Mouse (Mus musculus) cerebellum, adult 2 months (tissue): ENCODE results near the gene Mindy2. TPM values are rescaled to one million over a fixed set of nuclear protein-coding genes. Genes with fewer than 3 reads are reported as not detected.

ENCODE experiments used
- DNase-seq, 2 experiments: peaks; one replicate each; pipeline ENCODE4 v3.0.0; 2021
- H3K27ac ChIP-seq: fragments of 200-500 bp; 2 replicates; pipeline ENCODE4 v1.5.1; 2012; ENCODE audit warnings: low read length, control low read depth, inconsistent platforms; ENCODE audit not compliant: insufficient read depth
- H3K27me3 ChIP-seq: fragments of 200-500 bp; 2 replicates; pipeline ENCODE4 v1.6.1; 2012; ENCODE audit warnings: inconsistent platforms, mild to moderate bottlenecking, low read length, moderate library complexity; ENCODE audit not compliant: control insufficient read depth, insufficient read depth
- H3K4me1 ChIP-seq: fragments of 200-500 bp; 2 replicates; pipeline ENCODE4 v1.6.1; 2011; ENCODE audit warnings: low read length; ENCODE audit not compliant: control insufficient read depth, insufficient read depth
- H3K4me3 ChIP-seq: fragments of 200-500 bp; replicated peaks from 2 replicates; pipeline ENCODE3; 2011; ENCODE audit warnings: mild to moderate bottlenecking, low read depth, low read length, control low read depth; ENCODE audit not compliant: insufficient read depth
- CTCF ChIP-seq: fragments of 200-500 bp; IDR thresholded peaks from 2 replicates; pipeline ENCODE4 v1.5.1; 2011; ENCODE audit warnings: low read depth, mild to moderate bottlenecking, control low read depth, low read length, moderate library complexity, borderline replicate concordance; ENCODE audit not compliant: insufficient read depth
- POLR2A ChIP-seq: fragments of 200-500 bp; IDR thresholded peaks from 2 replicates; pipeline ENCODE4 v1.6.1; 2011; ENCODE audit warnings: low read length, control low read depth, borderline replicate concordance; ENCODE audit not compliant: insufficient read depth
- WGBS: fragments of 180-500 bp; shearing (Covaris S2); methylation state at CpG from one replicate; pipeline ENCODE4 v1.1.7; 2018; 5-methylcytosine and 5-hydroxymethylcytosine counted together
- polyA plus RNA-seq: library from polyadenylated mRNA; depleted of rRNA; stranded (reverse); fragments of >200 nt; gene quantifications from 2 replicates; pipeline ENCODE4 v1.2.3, GENCODE M21; 2012

The Mindy2 gene
- polyA plus RNA-seq, 1 experiment = 58.4 TPM

DNA sequence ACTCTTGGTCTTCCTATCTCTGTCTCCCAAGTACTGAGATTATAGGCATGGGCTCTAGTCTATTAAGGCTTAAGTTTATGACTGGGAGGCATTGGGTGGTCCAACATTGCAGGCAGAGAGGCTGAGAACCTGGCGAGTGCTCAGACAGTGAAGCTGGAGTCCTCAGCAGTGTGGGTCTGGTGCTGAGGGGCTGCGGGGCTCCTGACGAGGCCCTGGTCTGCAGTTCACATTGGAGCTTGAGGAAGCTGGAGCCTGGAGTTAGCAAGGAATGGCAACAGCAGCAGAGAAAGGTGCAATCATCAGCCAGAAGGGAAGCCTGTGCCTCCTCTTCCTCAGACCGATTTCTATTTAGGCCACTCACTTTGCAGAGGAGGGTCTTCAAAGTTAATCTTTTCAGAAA is 7.9 kb upstream of the Mindy2 start:
- TF ChIP-seq CTCF (no peak), POLR2A (no peak)
- 33% methylated on average over 4 of the region's 4 CpGs for WGBS
- Histone ChIP-seq H3K4me3 (no peak overlapping the region), H3K27ac (peak overlapping the region; percentile 98), H3K4me1 (peaks cover 20% of the 10 kb centered on the region), H3K27me3 (no peaks in the 10 kb centered on the region)
- DNase-seq = no peak

DNA sequence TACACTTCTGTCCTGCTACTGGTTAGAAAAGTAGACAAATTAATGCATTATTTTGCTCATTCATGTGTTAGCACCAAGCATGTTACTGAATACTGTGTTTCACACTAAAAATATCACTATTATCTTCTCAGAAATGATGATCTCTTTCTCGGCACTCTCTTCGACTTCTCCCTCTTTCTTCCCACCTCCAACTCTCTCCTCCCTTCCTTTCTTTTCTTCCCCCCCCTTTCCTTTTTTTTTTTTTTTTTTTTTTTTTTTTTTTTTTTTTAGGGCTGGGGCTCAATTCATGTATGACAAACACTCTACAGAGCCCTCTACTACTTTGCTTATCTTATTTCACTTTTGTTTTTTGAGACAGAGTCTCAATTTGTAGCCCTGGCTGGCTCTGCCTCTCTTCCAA is 1.3 kb upstream of the Mindy2 start:
- no peak for DNase-seq
- Histone ChIP-seq H3K27ac (no peak overlapping the region), H3K4me1 (no peaks in the 10 kb centered on the region; the same call in 1 of the 2 replicates), H3K4me3 (peak overlapping the region; percentile 23), H3K27me3 (no peaks in the 10 kb centered on the region)
- no peak for TF ChIP-seq CTCF
- TF ChIP-seq POLR2A = no peak
- WGBS = 45% methylated on average over 2 of the region's 2 CpGs

- WGBS = 0% methylated on average over 61 of the region's 72 CpGs
- H3K4me1 ChIP-seq = peaks cover 6% of the 10 kb centered on the region; the same call in 1 of the 2 replicates
- H3K27me3 ChIP-seq = no peaks in the 10 kb centered on the region
- H3K4me3 ChIP-seq = peak within 1 kb of the TSS; percentile 100
- peak within 1 kb of the TSS; percentile 97 for H3K27ac ChIP-seq
- TF ChIP-seq POLR2A = no peak
- TF ChIP-seq CTCF = no peak
- peak; percentile 77 to 78 for DNase-seq
Measured at GRCm38 (mm10) chr9:70656130-70657007, 605 bp downstream of the Mindy2 start, which contains the start of gene Gm10642. Gm10642 (plus strand) TSS chr9:70656251.

GRCm38 (mm10) chr9:70655764-70656129 is 1.2 kb downstream of the Mindy2 start:
- no peak for DNase-seq
- 6% methylated on average over 2 of the region's 2 CpGs for WGBS
- TF ChIP-seq POLR2A (no peak), CTCF (no peak)
- Histone ChIP-seq H3K4me3 (peak overlapping the region; percentile 100), H3K4me1 (peaks cover 6% of the 10 kb centered on the region; the same call in 1 of the 2 replicates), H3K27me3 (no peaks in the 10 kb centered on the region), H3K27ac (no peak overlapping the region; the same call in 1 of the 2 replicates)

DNA sequence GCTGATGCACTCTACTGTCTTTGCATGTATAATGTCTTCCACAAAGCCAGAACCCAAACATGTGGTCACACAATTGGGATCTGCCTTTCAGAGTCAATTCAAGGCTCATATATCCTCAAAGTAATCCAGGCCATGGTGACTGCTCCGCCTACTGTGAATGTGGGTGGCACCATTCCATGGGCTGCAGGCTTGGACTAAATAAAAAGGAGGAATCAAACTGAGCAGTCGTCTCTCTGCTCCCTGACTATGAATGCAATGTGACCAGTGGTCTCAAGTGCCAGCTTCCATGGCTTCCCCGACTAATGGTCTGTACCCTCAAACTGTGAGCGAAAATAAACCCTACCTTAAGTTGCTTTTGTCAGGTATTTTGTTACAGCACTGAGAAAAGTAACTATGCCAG is 2.5 kb downstream of the Mindy2 start:
- Histone ChIP-seq H3K27me3 (no peaks in the 10 kb centered on the region), H3K27ac (no peak overlapping the region), H3K4me3 (peak overlapping the region; percentile 100), H3K4me1 (peaks cover 9% of the 10 kb centered on the region; the same call in 1 of the 2 replicates)
- whole genome bisulfite sequencing = 12% methylated on average over 4 of the region's 4 CpGs
- DNase-seq = peak; percentile 63 to 66
- TF ChIP-seq POLR2A = peak; percentile 55; the same call in 1 of the 2 replicates
- TF ChIP-seq CTCF = no peak

GRCm38 (mm10) chr9:70653875-70654274 is 3.1 kb downstream of the Mindy2 start:
- no peaks in the 10 kb centered on the region for H3K27me3 ChIP-seq
- H3K4me1 ChIP-seq = peaks cover 11% of the 10 kb centered on the region; the same call in 1 of the 2 replicates
- no peak for TF ChIP-seq CTCF
- no peak for TF ChIP-seq POLR2A
- peak overlapping the region; percentile 100 for H3K4me3 ChIP-seq
- H3K27ac ChIP-seq = no peak overlapping the region
- DNase-seq = no peak
- WGBS = 11% methylated on average over 2 of the region's 2 CpGs

DNA sequence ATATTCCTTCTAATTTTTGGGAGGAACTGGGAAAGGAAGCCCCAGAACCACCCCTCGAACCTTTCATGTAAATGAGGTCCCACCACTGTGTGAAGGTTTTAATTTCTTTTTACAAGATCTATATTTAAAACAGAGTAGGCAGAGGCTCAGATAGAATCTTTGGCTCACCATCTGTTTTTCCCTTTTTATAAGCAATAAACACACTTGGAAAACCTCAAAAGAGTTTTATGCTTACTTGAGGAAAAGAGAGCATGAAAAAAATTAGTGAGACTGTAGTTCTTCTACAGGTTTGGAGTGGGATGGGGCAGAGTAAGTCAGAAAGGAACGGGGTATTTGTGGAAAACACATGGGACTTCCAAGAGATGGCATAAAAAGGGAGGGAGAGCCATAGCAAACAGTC is 4.8 kb downstream of the Mindy2 start:
- H3K4me3 ChIP-seq = peak overlapping the region; percentile 56

GRCm38 (mm10) chr9:70650994-70651393 is 6.0 kb downstream of the Mindy2 start:
- H3K27ac ChIP-seq = no peak overlapping the region
- DNase-seq = no peak
- TF ChIP-seq CTCF (no peak), POLR2A (no peak)
- peaks cover 14% of the 10 kb centered on the region for H3K4me1 ChIP-seq
- WGBS = 72% methylated on average over 1 of the region's 1 CpGs
- H3K4me3 ChIP-seq = no peak overlapping the region
- H3K27me3 ChIP-seq = no peaks in the 10 kb centered on the region

More for the DNA sequence above, 4.8 kb downstream of the Mindy2 start:
- 17% methylated on average over 2 of the region's 2 CpGs for WGBS
- no peak for DNase-seq
- TF ChIP-seq POLR2A (no peak), CTCF (no peak)
- H3K4me1 ChIP-seq = peaks cover 11% of the 10 kb centered on the region; the same call in 1 of the 2 replicates
- no peaks in the 10 kb centered on the region for H3K27me3 ChIP-seq
- H3K27ac ChIP-seq = no peak overlapping the region
